Mouse (Mus musculus): ENCODE results near the gene Brpf1.

The Brpf1 gene

GRCm38 (mm10) chr6:113361476-113361875, 54.5 kb downstream of the Brpf1 start:
- no peak for DNase-seq (ENCODE audit: low spot score)

GRCm38 (mm10) chr6:113362241-113362640, 55.3 kb downstream of the Brpf1 start:
- DNase-seq (ENCODE audit: low spot score): no peak

- DNase-seq (ENCODE audit: low spot score): no peak
These were observed 57.7 kb downstream of the Brpf1 start for GRCm38 (mm10) chr6:113364518-113365135.

DNA sequence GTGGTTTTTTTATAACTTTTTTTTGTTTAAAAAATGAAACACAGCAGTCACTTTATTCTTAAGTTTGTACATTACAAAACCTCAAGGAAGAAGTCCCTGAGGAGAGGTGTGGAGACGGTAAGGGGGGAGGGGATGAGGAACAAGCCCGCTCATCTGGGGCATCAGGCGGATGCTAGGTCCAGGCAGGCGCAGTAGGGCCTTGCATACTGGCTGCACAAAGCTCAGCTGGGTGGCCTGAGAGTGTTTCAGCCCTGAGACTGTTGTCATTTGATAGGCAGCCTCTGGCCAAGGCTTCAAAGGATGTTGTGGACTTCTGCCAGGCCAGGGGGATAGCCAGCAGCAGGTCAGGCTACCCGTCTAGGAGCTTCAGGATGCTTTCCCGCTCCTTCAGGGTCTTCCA, 59.7 kb downstream of the Brpf1 start:
- no peak for DNase-seq (ENCODE audit: low spot score)

GRCm38 (mm10) chr6:113367574-113367973, 60.6 kb downstream of the Brpf1 start:
- no peak for DNase-seq (ENCODE audit: low spot score)

- DNase-seq (ENCODE audit: low spot score): no peak
These were observed 61.2 kb downstream of the Brpf1 start for GRCm38 (mm10) chr6:113368124-113368523.

DNA sequence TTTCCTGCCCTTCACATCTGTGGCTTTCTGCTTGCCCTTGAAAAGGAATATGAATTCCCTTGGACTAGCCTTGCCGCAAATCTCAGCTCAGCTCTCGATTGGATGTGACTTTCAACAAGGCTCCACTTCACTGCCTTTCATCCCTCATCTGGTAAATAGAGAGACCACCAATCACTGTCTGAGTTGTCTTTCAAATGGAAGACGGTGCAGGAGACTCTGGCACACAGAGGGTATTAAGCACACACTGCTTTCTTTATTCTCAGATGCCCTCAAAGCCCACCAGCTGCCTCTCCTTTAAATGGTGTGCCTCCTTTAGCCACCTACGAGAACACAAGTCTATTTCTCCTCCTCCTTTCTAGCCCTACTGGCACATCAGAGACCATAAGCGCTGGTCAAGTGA, 61.6 kb downstream of the Brpf1 start:
- no peak for DNase-seq (ENCODE audit: low spot score)

DNA sequence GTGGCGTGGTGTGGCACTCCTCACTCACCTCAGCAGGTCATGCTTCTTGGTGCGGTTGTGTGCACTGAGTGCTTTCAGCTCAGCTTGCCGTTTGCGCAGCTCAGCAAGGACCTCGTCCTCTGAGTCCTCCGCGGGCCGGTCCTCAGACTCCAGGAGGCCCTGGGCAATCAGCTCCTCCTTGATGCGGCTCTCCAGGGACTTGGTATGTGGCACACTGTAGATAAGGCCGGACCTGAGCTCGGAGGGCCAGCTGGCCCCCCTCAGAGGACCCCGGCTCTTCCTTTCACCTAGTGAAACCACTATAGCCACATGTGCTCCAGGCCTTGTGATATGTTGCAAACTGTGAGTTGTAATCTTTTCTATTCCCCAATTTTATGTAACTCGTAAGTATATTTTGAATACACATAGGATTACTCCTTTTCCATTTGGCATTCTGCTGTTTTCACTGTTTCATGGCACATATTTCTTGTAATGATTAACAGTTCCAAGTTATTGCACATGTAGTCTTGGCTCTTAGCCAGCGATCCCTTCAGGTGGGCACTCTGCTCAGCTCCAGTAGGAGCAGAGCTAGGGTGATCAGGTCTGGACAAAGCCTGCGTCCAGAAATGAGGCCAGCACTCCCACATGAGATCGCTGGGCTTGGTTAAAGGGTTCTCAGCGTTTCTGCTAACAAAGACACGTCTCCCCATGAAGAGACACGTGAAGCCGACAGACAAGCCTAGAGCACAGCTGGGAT, 63.4 kb downstream of the Brpf1 start:
- DNase-seq (ENCODE audit: low spot score): no peak

GRCm38 (mm10) chr6:113373491-113373890, 66.6 kb downstream of the Brpf1 start:
- DNase-seq (ENCODE audit: low spot score): no peak

All from layer of hippocampus, adult 9-10 months (tissue).